Mouse (Mus musculus) MEL (cell line): Measurements from ENCODE around the gene Grik4. TPM values are rescaled to one million over a fixed set of nuclear protein-coding genes. Genes with fewer than 3 reads are reported as not detected.

Experiments
- DNase-seq: peaks from one replicate; pipeline ENCODE4 v3.0.0; 2011; ENCODE audit warnings: low read depth, low spot score
- H3K27ac ChIP-seq: 2 replicates; pipeline ENCODE4 v1.5.1; 2012; ENCODE audit warnings: low read depth, mild to moderate bottlenecking, control low read depth, low read length, moderate library complexity; ENCODE audit not compliant: control insufficient read depth
- H3K27me3 ChIP-seq, 2 experiments: fragments of 150-350 bp in 1 of 2; sonication (generic) in 1 of 2; 2 replicates each; pipeline ENCODE4 v1.6.1; 2012; ENCODE audit warnings: low read length in 2 of 2, mild to moderate bottlenecking in 2 of 2, improper control_type of control experiment in 1 of 2, moderate library complexity in 1 of 2; ENCODE audit not compliant: insufficient read depth in 2 of 2, control insufficient read depth in 1 of 2
- H3K36me3 ChIP-seq, 2 experiments: 2 replicates each; pipeline ENCODE4 v1.6.1; 2012 to 2014; ENCODE audit warnings: low read length in 2 of 2, improper control_type of control experiment in 1 of 2, inconsistent platforms in 1 of 2, mild to moderate bottlenecking in 1 of 2; ENCODE audit not compliant: insufficient read depth in 2 of 2, control insufficient read depth in 1 of 2
- H3K4me1 ChIP-seq, 2 experiments: fragments of 150-350 bp in 1 of 2; sonication (generic) in 1 of 2; 2 replicates each; pipeline ENCODE4 v1.6.1; 2012; ENCODE audit warnings: low read length in 2 of 2, improper control_type of control experiment in 1 of 2, mild to moderate bottlenecking in 1 of 2; ENCODE audit not compliant: insufficient read depth in 2 of 2, control insufficient read depth in 1 of 2
- H3K4me3 ChIP-seq, 2 experiments: fragments of 150-350 bp in 1 of 2; sonication (generic) in 1 of 2; 2 replicates each; pipeline ENCODE4 v1.5.1; 2012; ENCODE audit warnings: low read depth in 2 of 2, low read length in 2 of 2, mild to moderate bottlenecking in 2 of 2, moderate library complexity in 2 of 2, control low read depth in 1 of 2, improper control_type of control experiment in 1 of 2; ENCODE audit not compliant: control insufficient read depth in 1 of 2, insufficient read depth in 1 of 2
- H3K79me2 ChIP-seq: 2 replicates; pipeline ENCODE4 v1.6.1; 2012; ENCODE audit warnings: mild to moderate bottlenecking, low read length, moderate library complexity; ENCODE audit not compliant: control insufficient read depth, poor library complexity, insufficient read depth
- H3K9ac ChIP-seq: 2 replicates; pipeline ENCODE4 v1.6.1; 2012; ENCODE audit warnings: low read depth, mild to moderate bottlenecking, control low read depth, low read length, moderate library complexity; ENCODE audit not compliant: control insufficient read depth, poor library complexity, severe bottlenecking
- H3K9me3 ChIP-seq: fragments of 150-350 bp; sonication (generic); replicated peaks from 2 replicates; pipeline ENCODE4 v1.6.1; 2012; ENCODE audit warnings: mild to moderate bottlenecking, low read length, improper control_type of control experiment, moderate library complexity; ENCODE audit not compliant: insufficient read depth
- BHLHE40 ChIP-seq: IDR thresholded peaks from 2 replicates; pipeline ENCODE4 v1.6.1; 2012; ENCODE audit warnings: low read depth, mild to moderate bottlenecking, inconsistent platforms, low read length, improper control_type of control experiment, borderline replicate concordance
- CTCF ChIP-seq, 3 experiments: IDR thresholded peaks in 2 of 3; conservative IDR thresholded peaks in 1 of 3; 2 replicates each; pipeline ENCODE4 v1.5.1; 2011 to 2012; ENCODE audit warnings: low read length in 3 of 3, low read depth in 2 of 3, mild to moderate bottlenecking in 2 of 3, improper control_type of control experiment in 1 of 3, inconsistent platforms in 1 of 3, mixed read lengths in 1 of 3, moderate library complexity in 1 of 3; ENCODE audit not compliant: control insufficient read depth in 1 of 3, insufficient read depth in 1 of 3, poor library complexity in 1 of 3, severe bottlenecking in 1 of 3
- HCFC1 ChIP-seq: IDR thresholded peaks from 2 replicates; pipeline ENCODE4 v1.6.1; 2012; ENCODE audit warnings: low read depth, mild to moderate bottlenecking, inconsistent platforms, low read length, improper control_type of control experiment, moderate library complexity
- JUND ChIP-seq: IDR thresholded peaks from 2 replicates; pipeline ENCODE4 v1.6.1; 2011; ENCODE audit warnings: low read depth, mild to moderate bottlenecking, improper control_type of control experiment, low read length
- KAT2A ChIP-seq: conservative IDR thresholded peaks from 2 replicates; pipeline ENCODE4 v1.6.1; 2012; ENCODE audit warnings: low read depth, low read length, improper control_type of control experiment, inconsistent platforms
- MAFK ChIP-seq: IDR thresholded peaks from 2 replicates; pipeline ENCODE4 v1.6.1; 2011; ENCODE audit warnings: low read depth, mild to moderate bottlenecking, low read length, improper control_type of control experiment, borderline replicate concordance
- MAZ ChIP-seq: IDR thresholded peaks from 2 replicates; pipeline ENCODE4 v1.6.1; 2012; ENCODE audit warnings: low read depth, mild to moderate bottlenecking, inconsistent platforms, low read length, improper control_type of control experiment
- MXI1 ChIP-seq: IDR thresholded peaks from 2 replicates; pipeline ENCODE4 v1.6.1; 2011; ENCODE audit warnings: mild to moderate bottlenecking, low read depth, low read length, improper control_type of control experiment
- MYC ChIP-seq: IDR thresholded peaks from 2 replicates; pipeline ENCODE4 v1.6.1; 2011; ENCODE audit warnings: low read depth, mild to moderate bottlenecking, low read length, improper control_type of control experiment, moderate library complexity
- NRF1 ChIP-seq: IDR thresholded peaks from 2 replicates; pipeline ENCODE4 v1.6.1; 2014; ENCODE audit warnings: low read depth, mild to moderate bottlenecking, inconsistent platforms, low read length, improper control_type of control experiment, moderate library complexity; ENCODE audit not compliant: poor library complexity, insufficient read depth, severe bottlenecking
- POLR2A ChIP-seq, 2 experiments: IDR thresholded peaks; 2 replicates each; pipeline ENCODE4 v1.6.1; 2011 to 2012; ENCODE audit warnings: low read length in 2 of 2, mild to moderate bottlenecking in 2 of 2, control low read depth in 1 of 2, improper control_type of control experiment in 1 of 2, low read depth in 1 of 2, moderate library complexity in 1 of 2; ENCODE audit not compliant: control insufficient read depth in 1 of 2, insufficient read depth in 1 of 2, poor library complexity in 1 of 2
- POLR2AphosphoS2 ChIP-seq: IDR thresholded peaks from 2 replicates; pipeline ENCODE4 v1.6.1; 2011; ENCODE audit warnings: low read length, improper control_type of control experiment
- RAD21 ChIP-seq: IDR thresholded peaks from 2 replicates; pipeline ENCODE4 v1.6.1; 2011; ENCODE audit warnings: mild to moderate bottlenecking, low read depth, low read length, improper control_type of control experiment
- RCOR1 ChIP-seq: IDR thresholded peaks from 2 replicates; pipeline ENCODE4 v1.6.1; 2012; ENCODE audit warnings: low read depth, mild to moderate bottlenecking, inconsistent platforms, low read length, improper control_type of control experiment
- TAL1 ChIP-seq: IDR thresholded peaks from 2 replicates; pipeline ENCODE4 v1.6.1; 2012; ENCODE audit warnings: mild to moderate bottlenecking, inconsistent platforms, low read length, moderate library complexity, mixed read lengths
- TBP ChIP-seq: IDR thresholded peaks from 2 replicates; pipeline ENCODE4 v1.8.0; 2011; ENCODE audit warnings: low read depth, low read length, improper control_type of control experiment
- UBTF ChIP-seq: IDR thresholded peaks from 2 replicates; pipeline ENCODE4 v1.6.1; 2012; ENCODE audit warnings: low read depth, mild to moderate bottlenecking, inconsistent platforms, low read length, improper control_type of control experiment, moderate library complexity, borderline replicate concordance; ENCODE audit not compliant: insufficient read depth
- ZC3H11A ChIP-seq: IDR thresholded peaks from 2 replicates; pipeline ENCODE4 v1.6.1; 2012; ENCODE audit warnings: low read depth, mild to moderate bottlenecking, inconsistent platforms, low read length, improper control_type of control experiment
- ZMIZ1 ChIP-seq: IDR thresholded peaks from 2 replicates; pipeline ENCODE4 v1.6.1; 2012; ENCODE audit warnings: low read depth, mild to moderate bottlenecking, inconsistent platforms, low read length, improper control_type of control experiment, moderate library complexity
- polyA plus RNA-seq, 2 experiments: library from polyadenylated mRNA; stranded (reverse) in 1 of 2; unstranded in 1 of 2; fragments of >175 nt in 1 of 2; fragments of >200 nt in 1 of 2; gene quantifications; 2 replicates each; pipeline versions ENCODE4 v1.2.1 to v1.2.4; 2012; ENCODE audit warnings: low replicate concordance in 2 of 2, low read depth in 1 of 2; ENCODE audit not compliant: insufficient read length in 2 of 2, insufficient read depth in 1 of 2, missing spikeins in 1 of 2
- total RNA-seq: library from RNA; depleted of rRNA; stranded (reverse); fragments of 300-350 nt; gene quantifications from 2 replicates; pipeline ENCODE4 v1.2.3, GENCODE M21; 2012

Grik4 gene
- total and polyA plus RNA-seq, 3 experiments = 0.17 TPM; not detected in 2

DNA sequence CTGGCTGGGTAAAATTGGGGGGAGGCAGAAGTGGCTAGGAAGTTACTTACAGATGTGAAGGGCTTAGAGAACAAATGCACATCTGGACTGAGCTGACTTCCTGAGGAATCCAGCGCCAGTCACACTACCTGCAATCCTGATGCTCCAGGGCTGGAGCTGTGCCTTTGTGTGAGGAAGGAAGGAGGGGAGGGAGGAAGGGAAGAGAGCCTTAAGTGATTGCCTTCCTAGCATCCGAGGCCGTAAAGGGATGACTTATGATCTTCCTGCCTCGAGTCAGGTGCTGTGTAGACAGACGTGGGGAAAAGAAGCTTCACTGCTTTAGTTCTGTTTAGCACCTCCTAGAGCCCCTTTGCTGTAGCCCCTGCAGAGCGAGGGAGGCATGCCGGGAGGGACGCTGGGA is 189.6 kb downstream of the Grik4 start:
- Histone ChIP-seq H3K9ac (no peak overlapping the region), H3K79me2 (no peaks in the 10 kb centered on the region), H3K4me3 (no peak overlapping the region), H3K36me3 (no peaks in the 10 kb centered on the region), H3K9me3 (no peaks in the 10 kb centered on the region), H3K4me1 (no peaks in the 10 kb centered on the region), H3K27me3 (no peaks in the 10 kb centered on the region), H3K27ac (no peak overlapping the region)
- TF ChIP-seq TBP = no peak
- TF ChIP-seq RAD21 = no peak
- no peak for TF ChIP-seq MXI1
- TF ChIP-seq KAT2A = no peak
- no peak for TF ChIP-seq TAL1
- TF ChIP-seq RCOR1 = no peak
- TF ChIP-seq HCFC1 = no peak
- TF ChIP-seq MAFK = no peak
- TF ChIP-seq UBTF = no peak
- TF ChIP-seq CTCF (IDR thresholded peaks at IDR 0.05 in 2 of 3, conservative IDR thresholded peaks at IDR 0.05 in 1 of 3; ENCODE audit: control insufficient read depth in 1 of 3, insufficient read depth in 1 of 3, low read depth in 2 of 3, low read length in 3 of 3, poor library complexity in 1 of 3, severe bottlenecking in 1 of 3) = no peak
- no peak for TF ChIP-seq POLR2AphosphoS2
- TF ChIP-seq POLR2A (IDR thresholded peaks at IDR 0.05; ENCODE audit: control insufficient read depth in 1 of 2, insufficient read depth in 1 of 2, low read depth in 1 of 2, low read length in 2 of 2, poor library complexity in 1 of 2) = no peak
- TF ChIP-seq MAZ = no peak
- no peak for TF ChIP-seq ZC3H11A
- no peak for TF ChIP-seq JUND
- no peak for TF ChIP-seq MYC
- DNase-seq = no peak

DNA sequence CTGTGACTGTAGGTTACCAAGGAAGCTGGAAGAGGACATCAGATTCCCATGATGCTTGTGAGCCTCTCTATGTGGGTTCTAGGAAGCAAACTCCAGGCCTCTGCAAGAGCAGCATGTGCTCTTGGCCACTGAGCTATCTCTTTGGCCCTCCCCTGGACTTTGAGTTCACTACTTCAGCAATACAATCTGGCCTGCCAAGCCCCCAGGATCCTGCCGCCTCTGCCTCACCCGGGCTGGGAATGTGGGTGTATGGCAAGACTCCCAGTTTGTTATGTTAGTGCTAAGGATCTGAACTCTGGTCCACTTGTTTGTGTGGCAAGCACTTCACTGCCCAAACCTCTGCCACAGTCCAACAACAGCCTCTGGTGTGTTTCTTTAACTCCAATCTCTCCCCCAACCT is 193.1 kb downstream of the Grik4 start:
- H3K27me3 ChIP-seq = no peaks in the 10 kb centered on the region
- no peaks in the 10 kb centered on the region for H3K36me3 ChIP-seq
- no peak overlapping the region for H3K4me3 ChIP-seq
- no peak for DNase-seq
- H3K27ac ChIP-seq = no peak overlapping the region
- no peaks in the 10 kb centered on the region for H3K79me2 ChIP-seq
- TF ChIP-seq RCOR1 (no peak), POLR2AphosphoS2 (no peak), ZMIZ1 (no peak), NRF1 (no peak), UBTF (no peak), BHLHE40 (no peak)
- no peaks in the 10 kb centered on the region for H3K9me3 ChIP-seq
- no peaks in the 10 kb centered on the region for H3K4me1 ChIP-seq
- H3K9ac ChIP-seq = no peak overlapping the region
